Mouse (Mus musculus): ENCODE measurements at regions not wholly inside any gene's neighbourhood (a gene's known extent, or its start where the extent isn't known, plus 50 kb on each side); places are given as distances from the start of the nearest gene placed in this dataset.
"Not testable (repeated sequence)": the region's sequence is repeated elsewhere in the genome, so short reads cannot be mapped to it uniquely, and the experiment has no call there.

DNA sequence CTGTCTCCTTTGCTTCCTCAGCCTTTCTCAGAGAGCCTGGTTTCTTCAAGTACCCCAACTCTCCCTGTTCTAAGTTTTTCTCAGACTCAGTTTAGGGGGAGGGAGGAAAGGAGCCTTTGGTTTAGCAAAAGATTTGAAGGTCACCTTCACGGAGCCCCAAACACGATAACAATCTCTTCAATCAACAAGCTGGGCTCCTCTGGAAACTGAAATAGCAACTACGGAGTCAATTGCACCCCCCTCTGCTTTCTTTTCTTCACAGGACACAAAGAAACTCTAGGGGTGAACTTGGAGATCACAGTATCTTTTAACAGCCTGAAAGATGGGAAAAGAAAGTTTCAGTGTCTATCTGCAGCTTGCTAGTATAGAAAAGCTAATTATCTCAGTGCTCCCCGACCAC, 151.4 kb upstream of the 1700012A03Rik start:
- no peak for DNase-seq (ENCODE audit: low read depth, low spot score)

- DNase-seq (ENCODE audit: low read depth, low spot score) = no peak
Measured at GRCm38 (mm10) chr6:31897001-31897400, 153.0 kb upstream of the 1700012A03Rik start.

- DNase-seq (ENCODE audit: low read depth, low spot score) = no peak
Measured at GRCm38 (mm10) chr6:31895835-31896234, 154.2 kb upstream of the 1700012A03Rik start.

DNA sequence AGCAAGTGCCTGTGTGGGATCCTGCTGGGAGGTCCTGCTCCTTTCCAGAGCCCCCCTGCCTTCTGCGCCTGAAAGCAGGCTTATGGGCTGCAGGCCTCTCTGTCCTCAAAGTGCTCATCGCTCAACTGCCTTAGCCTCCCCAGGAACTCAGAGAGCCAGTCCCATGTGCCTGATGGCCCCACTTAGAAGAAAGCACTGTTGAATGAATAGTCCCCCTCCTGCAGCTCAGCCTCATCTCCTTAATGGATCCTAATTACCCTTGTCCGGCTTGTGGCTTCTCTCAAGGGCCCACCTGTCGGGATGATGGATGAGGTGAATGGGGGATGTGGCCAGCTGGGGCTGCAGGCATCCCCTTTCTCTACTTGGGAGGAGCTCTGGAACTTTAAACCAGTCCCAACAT, 163.1 kb upstream of the 1700012A03Rik start:
- DNase-seq (ENCODE audit: low read depth, low spot score) = no peak

DNA sequence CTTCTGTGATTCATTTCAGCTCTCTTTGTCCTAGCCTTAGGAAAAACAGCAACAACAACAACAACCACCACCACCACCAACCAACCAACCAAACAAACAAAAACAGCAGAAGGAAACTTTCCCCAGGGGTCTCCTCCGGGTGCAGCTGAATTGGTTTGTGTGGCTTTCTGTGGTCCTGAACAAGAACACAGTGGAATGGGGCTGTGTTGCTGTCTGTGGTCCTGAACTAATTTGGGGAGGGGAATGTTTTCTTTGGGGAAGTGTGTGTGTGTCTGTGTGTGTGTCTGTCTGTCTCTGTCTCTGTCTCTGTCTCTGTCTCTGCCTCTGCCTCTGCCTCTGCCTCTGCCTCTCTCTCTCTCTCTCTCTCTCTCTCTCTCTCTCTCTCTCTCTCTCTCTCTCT, 164.8 kb upstream of the 1700012A03Rik start:
- DNase-seq (ENCODE audit: low read depth, low spot score) = not testable (repeated sequence)

DNA sequence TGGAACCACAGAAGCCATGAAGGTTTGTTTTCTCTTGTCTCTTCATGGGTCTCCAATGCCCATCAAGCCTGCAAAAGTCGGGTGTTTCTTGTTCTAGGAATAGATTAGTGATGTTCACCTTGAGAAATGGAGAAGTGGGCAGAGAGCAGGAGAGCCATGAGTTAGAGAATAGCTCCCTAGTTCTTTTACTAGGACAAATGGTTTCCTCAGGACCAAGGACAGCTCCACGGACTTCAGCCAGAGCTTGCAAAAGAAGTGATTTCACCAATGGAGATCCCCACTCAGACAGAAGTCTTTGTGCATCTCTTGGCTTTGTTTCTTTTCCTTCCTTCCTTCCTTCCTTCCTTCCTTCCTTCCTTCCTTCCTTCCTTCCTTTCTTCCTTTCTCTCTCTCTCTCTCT, 166.3 kb upstream of the 1700012A03Rik start:
- DNase-seq (ENCODE audit: low read depth, low spot score) = no peak

DNA sequence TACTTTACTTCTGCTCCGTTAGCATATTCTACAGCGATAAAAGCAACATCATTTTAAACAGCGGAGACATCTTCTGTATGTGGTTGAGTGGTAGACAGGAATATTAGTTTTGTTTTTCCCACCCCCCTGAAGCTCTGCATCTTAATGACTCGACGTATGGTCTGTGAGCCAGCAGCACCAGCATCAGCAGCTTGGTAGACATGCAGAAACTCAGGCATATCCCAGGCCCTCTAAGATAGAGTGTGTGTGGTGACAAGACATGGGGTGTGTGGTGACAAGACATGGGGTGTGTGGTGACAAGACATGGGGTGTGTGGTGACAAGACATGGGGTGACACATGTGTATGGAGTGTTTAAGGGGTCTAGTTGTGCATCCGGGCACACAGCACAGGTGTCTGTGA, 175.4 kb upstream of the 1700012A03Rik start:
- no peak for DNase-seq (ENCODE audit: low read depth, low spot score)

DNA sequence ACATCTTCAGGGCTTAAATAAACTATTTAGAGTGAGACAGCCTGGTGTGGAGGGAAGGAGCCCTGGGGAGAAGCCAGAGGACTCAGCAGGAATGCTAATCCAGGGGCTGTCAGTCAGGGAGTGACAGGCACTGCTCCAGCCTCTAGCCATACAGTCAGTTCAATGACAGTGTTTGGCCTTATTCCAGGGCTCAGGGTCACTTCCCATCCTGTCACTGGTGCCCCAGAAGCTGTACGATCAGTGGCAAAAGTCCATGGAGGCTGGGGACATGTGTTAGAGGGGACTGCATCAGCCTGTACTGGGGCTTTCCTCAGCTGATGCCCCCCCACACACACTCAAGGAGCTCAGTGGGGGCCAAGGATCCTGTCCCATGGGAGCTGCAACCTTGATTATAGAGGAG, 176.1 kb upstream of the 1700012A03Rik start:
- no peak for DNase-seq (ENCODE audit: low read depth, low spot score)

DNA sequence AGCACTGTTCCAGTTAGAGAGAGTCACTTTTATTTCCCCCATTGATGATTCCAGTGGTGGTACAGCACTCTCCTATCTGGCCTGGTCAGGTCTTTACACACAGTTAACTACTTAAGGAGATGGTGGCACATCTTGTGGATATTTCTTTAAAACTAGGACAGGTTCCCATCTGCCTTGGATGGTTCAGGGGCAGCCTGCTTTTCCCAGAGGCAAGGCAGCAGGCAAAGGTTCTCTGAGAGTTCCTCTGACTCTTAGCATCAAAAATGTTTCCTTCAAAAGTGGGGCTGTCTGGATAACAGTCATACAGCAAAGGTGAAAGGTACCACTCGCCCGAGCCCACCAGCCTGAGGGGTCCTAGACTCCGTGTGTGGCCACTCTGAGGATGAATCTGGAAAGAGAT, 178.3 kb upstream of the 1700012A03Rik start:
- DNase-seq (ENCODE audit: low read depth, low spot score) = no peak

DNA sequence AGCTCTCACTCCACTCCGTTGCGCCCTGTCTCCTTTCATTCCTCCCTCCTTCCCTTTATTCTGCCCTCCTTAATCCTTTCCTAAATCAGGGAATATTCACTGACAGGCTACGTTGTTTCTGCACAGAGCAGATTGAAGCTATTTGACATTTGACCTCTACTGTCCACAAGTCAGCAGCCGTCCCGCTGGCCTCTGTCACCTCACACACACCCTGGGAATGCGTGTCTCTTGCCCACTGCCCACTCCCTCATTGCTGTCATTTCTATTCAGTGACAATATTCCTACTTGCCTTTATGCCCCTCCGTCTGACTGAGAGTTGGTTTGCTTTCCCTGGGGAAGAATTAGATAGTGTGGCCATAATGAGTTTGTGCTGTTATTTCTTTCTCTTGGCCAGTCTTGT, 188.1 kb upstream of the 1700012A03Rik start:
- DNase-seq (ENCODE audit: low read depth, low spot score) = no peak

DNA sequence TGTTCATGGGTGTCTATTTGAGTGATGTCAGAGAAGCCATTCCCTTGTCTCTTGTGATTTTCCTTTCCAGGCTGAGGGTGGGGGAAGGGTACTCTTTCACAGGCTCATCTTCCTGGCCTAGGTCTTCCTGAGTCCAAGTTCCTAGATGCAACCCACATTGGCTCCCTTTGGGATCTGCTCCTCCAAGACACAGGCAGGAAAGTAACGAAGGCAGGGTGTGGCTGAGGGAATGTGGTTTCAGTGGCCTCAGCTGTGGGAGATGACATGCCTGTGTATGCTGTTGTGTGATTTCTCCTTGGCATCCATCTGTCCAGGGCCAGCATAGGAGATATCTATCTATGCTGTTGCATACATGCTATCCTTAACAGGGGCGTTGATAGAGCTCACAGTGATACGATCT, 190.4 kb upstream of the 1700012A03Rik start:
- no peak for DNase-seq (ENCODE audit: low read depth, low spot score)

DNA sequence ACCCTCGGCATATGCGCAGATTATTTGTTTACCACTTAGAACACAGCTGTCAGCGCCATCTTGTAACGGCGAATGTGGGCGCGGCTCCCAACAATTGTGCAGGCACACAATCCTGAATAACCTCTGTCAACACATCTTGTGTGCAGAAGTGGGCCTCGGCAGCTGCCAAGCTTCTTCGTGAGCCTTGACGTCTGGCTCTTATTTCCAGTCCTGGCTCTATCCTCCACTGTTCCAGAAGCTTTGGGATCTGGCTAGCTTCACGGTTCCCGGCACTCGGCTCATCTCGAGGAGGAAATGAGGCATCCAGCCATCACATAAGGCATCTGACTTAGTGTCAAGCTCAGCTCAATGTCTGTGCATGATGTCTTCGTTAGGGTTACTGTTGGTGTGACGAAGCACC, 195.8 kb upstream of the 1700012A03Rik start:
- no peak for DNase-seq (ENCODE audit: low read depth, low spot score)

DNA sequence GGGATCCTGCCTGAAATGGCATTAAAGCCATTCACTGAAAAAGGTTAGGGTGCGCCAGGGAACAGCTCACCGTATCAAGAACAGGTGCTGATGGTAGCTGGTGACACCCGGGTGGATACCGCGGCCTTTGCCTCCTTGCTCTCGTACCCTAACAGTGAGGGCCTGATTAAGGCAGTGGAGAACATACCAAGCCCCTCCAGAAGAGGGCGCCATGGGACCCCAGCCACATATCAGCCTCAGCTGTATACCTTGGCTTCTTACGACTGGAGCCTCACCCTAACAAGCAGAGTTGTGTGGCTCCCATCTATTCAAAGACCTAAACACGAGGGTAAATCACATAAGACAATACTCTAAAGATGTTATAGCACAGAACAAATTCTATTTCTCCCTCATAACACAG, 203.7 kb upstream of the 1700012A03Rik start:
- no peak for DNase-seq (ENCODE audit: low read depth, low spot score)

GRCm38 (mm10) chr6:31845671-31846070, 204.4 kb upstream of the 1700012A03Rik start:
- DNase-seq (ENCODE audit: low read depth, low spot score) = no peak

- no peak for DNase-seq (ENCODE audit: low read depth, low spot score)
Measured at GRCm38 (mm10) chr6:31840621-31841020, 209.4 kb upstream of the 1700012A03Rik start.

DNA sequence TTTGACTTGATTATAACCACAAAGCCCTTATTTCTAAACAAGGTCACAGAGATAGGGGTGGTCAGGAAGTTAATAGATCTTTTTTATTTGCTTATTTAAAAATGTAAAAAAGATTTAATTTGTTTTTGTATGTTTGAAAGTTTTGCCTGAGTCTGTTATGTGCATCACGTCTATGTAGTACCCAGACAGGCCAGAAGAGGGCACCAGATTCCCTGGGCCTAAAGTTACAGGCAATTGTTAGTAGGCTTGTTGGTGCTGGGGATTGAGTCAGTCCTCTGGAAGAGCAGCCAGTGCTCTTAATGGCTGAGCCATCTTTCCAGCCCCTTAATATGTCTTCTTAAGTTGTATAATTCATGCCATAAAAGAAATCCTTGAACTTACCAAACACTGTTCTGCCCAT, 211.5 kb upstream of the 1700012A03Rik start:
- no peak for DNase-seq (ENCODE audit: low read depth, low spot score)

- DNase-seq (ENCODE audit: low read depth, low spot score) = no peak
Measured at GRCm38 (mm10) chr6:31835795-31836194, 214.3 kb upstream of the 1700012A03Rik start.

GRCm38 (mm10) chr6:31834503-31834902, 215.5 kb upstream of the 1700012A03Rik start:
- no peak for DNase-seq (ENCODE audit: low read depth, low spot score)

DNA sequence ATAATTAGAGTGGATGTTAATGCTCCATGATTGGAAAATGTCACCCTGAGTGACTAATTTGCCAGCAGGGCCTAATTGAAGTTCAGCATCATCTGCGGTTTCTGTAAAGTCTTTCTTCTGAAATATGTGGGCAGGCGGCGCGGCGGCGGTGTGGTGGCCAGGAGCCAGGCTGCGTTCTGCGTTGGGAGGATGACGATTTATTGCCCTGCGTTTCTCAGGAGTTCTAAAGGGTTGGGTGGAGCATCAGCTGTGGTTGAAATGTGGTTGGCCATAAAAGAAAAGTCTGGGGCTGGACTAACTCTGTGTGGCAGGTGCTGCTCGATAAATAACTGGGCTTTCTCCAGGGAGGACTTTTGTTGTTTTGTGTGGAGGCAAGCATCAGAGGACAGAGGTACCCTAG, 219.4 kb upstream of the 1700012A03Rik start:
- DNase-seq (ENCODE audit: low read depth, low spot score) = no peak

DNA sequence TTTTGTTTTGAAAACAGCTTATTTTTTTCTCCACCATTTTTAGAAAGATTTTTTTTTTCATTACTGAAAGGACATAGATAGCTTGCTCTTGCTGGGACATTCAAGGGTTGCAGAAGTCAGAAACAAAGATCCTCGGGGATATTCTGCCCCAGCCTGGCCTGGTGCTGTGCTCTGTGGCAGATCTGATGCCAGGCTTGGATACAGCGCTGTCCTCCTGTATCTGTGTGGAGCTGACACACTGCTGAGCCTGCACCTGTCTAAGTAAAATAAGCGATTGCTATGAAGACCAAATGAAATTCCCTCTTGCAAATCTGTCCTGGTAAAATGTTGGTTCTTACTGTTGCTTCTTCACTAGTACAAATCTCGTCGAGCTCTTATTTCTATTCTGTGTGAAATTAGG, 226.4 kb upstream of the 1700012A03Rik start:
- DNase-seq (ENCODE audit: low read depth, low spot score) = no peak

- DNase-seq (ENCODE audit: low read depth, low spot score) = no peak
Measured at GRCm38 (mm10) chr6:31822186-31823085, 227.6 kb upstream of the 1700012A03Rik start.

DNA sequence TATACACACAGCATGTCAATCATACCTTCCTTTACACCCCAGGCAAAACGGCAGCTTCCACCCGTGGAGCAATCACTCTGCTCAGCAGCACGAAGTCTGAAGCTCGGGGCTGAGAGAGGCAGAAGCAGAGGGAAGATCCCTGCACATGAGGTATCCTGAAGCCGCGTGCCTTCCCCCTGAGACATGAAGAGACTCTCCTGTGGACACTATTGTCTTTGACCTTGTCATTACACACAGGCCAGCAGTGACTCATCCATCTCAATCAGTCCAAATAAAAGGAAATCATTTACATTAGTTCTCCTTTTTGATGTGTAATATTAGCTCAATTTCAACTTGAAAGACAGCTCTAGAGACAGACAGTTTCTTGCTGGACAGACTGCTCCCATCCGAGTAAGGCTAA, 228.4 kb upstream of the 1700012A03Rik start:
- no peak for DNase-seq (ENCODE audit: low read depth, low spot score)

DNA sequence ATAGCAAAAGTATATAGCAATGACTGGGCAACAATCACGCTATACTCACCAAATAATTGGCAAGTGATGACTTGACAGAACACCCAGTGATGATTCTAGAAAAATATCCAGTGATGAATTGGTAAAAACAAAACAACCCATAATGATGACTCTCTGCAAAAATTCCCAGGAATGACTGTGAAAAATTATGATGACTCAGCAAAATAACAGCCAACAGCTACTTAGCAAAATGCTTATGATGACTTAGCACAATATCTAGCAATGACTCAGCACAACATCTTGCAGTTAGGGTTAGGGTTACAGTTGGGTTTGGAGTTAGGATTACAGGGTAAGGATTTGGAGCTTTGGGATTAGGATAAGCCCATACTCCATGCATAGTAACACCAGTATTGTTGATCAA, 232.4 kb upstream of the 1700012A03Rik start:
- no peak for DNase-seq (ENCODE audit: low read depth, low spot score)

GRCm38 (mm10) chr6:31811890-31812289, 238.2 kb upstream of the 1700012A03Rik start:
- no peak for DNase-seq (ENCODE audit: low read depth, low spot score)

Measured in retina, postnatal 7 days (tissue).